In genomic region chr13:103131781-103132180, GRCm38 (mm10) we compare ENCODE assay signal across 22 mouse cellular contexts.
DNase-seq lines count a peak whose midpoint lies in the region; ATAC-seq lines count a peak whose summit lies in the region.
"Had no signal": no experiment of that assay in that cellular context is flagged by ENCODE, and none has a peak within 500 bp of the region (broad histone marks: within the 10 kb centered on the region; RNA-seq: fewer than 3 reads in every experiment).

No protein-coding gene starts in this region.

- no peaks in the 10 kb centered on the region for H3K9me3 ChIP-seq in hindbrain, embryonic 12.5 days (replicated peaks)
- H3K9me3 ChIP-seq in hindbrain, embryonic 16.5 days (ENCODE audit: control insufficient read depth, low read length), result no peaks in the 10 kb centered on the region
- no peaks in the 10 kb centered on the region for H3K9me3 ChIP-seq in midbrain, embryonic 14.5 days (ENCODE audit: control insufficient read depth, low read length)
- no peaks in the 10 kb centered on the region for H3K9me3 ChIP-seq in midbrain, embryonic 15.5 days
- H3K9me3 ChIP-seq: embryonic facial prominence, embryonic 13.5 days; embryonic facial prominence, embryonic 15.5 days; forebrain, embryonic 10.5 days; forebrain, embryonic 12.5 days had no signal

- H3K4me1 ChIP-seq in hindbrain, embryonic 12.5 days, result peaks cover 3% of the 10 kb centered on the region; the same call in 1 of the 2 replicates
- H3K4me1 ChIP-seq in hindbrain, embryonic 16.5 days (ENCODE audit: control insufficient read depth, insufficient read depth, low read depth, low read length), result no peaks in the 10 kb centered on the region; the same call in 1 of the 2 replicates
- no peaks in the 10 kb centered on the region for H3K4me1 ChIP-seq in midbrain, embryonic 14.5 days (ENCODE audit: control insufficient read depth, insufficient read depth, low read length)
- 0 out of 2 replicates have a peak, but pooled peaks cover 5% of the 10 kb centered on the region for H3K4me1 ChIP-seq in midbrain, embryonic 15.5 days
- H3K4me1 ChIP-seq: embryonic facial prominence, embryonic 13.5 days; embryonic facial prominence, embryonic 15.5 days had no signal

- no peak for DNase-seq in midbrain, embryonic 14.5 days
- no peak for DNase-seq in thymus, postnatal 4 days
- DNase-seq: adrenal gland, adult 2 months; adrenal gland, postnatal 10 days; adrenal gland, postnatal 25 days; cerebellum, adult 11 months; cerebellum, adult 18-20 months; cerebellum, adult 8-10 months; cerebellum, adult 9-11 months; cerebellum, postnatal 14 days; cerebellum, postnatal 36 days; embryo, embryonic 11 days had no signal

- H3K9ac ChIP-seq in hindbrain, embryonic 12.5 days, result no peak overlapping the region
- H3K9ac ChIP-seq in hindbrain, embryonic 16.5 days (ENCODE audit: low read depth, low read length), result no peak overlapping the region
- H3K9ac ChIP-seq in midbrain, embryonic 14.5 days (replicated peaks; ENCODE audit: low read length), result no peak overlapping the region
- H3K9ac ChIP-seq in midbrain, embryonic 15.5 days, result no peak overlapping the region
- H3K9ac ChIP-seq: embryonic facial prominence, embryonic 13.5 days; embryonic facial prominence, embryonic 15.5 days; forebrain, embryonic 12.5 days had no signal

- H3K4me2 ChIP-seq in hindbrain, embryonic 12.5 days (replicated peaks), result no peak overlapping the region
- H3K4me2 ChIP-seq in hindbrain, embryonic 16.5 days (ENCODE audit: low read length), result no peak overlapping the region
- H3K4me2 ChIP-seq in midbrain, embryonic 14.5 days (ENCODE audit: low read length), result no peak overlapping the region
- H3K4me2 ChIP-seq in midbrain, embryonic 15.5 days, result no peak overlapping the region
- H3K4me2 ChIP-seq: embryonic facial prominence, embryonic 13.5 days; embryonic facial prominence, embryonic 15.5 days; forebrain, embryonic 12.5 days had no signal

- no peak for ATAC-seq in hindbrain, embryonic 12.5 days (ENCODE audit: low FRiP score)
- no peak for ATAC-seq in hindbrain, embryonic 16.5 days
- no peak for ATAC-seq in midbrain, embryonic 14.5 days (ENCODE audit: low FRiP score, low TSS enrichment)
- ATAC-seq in midbrain, embryonic 15.5 days (replicated peaks), result no peak
- ATAC-seq: forebrain, embryonic 14.5 days; forebrain, embryonic 16.5 days had no signal

- no peaks in the 10 kb centered on the region for H3K36me3 ChIP-seq in hindbrain, embryonic 12.5 days
- H3K36me3 ChIP-seq in hindbrain, embryonic 16.5 days (ENCODE audit: control insufficient read depth, insufficient read depth, low read length), result no peaks in the 10 kb centered on the region
- no peaks in the 10 kb centered on the region for H3K36me3 ChIP-seq in midbrain, embryonic 14.5 days (ENCODE audit: control insufficient read depth, insufficient read depth, low read length)
- no peaks in the 10 kb centered on the region for H3K36me3 ChIP-seq in midbrain, embryonic 15.5 days (replicated peaks)
- H3K36me3 ChIP-seq: embryonic facial prominence, embryonic 13.5 days; embryonic facial prominence, embryonic 15.5 days; forebrain, embryonic 10.5 days; forebrain, embryonic 12.5 days had no signal

- WGBS in hindbrain, embryonic 12.5 days, result 84% methylated on average over 2 of the region's 2 CpGs
- 75% methylated on average over 2 of the region's 2 CpGs for WGBS in hindbrain, embryonic 16.5 days
- 82% methylated on average over 2 of the region's 2 CpGs for WGBS in midbrain, embryonic 14.5 days
- WGBS in midbrain, embryonic 15.5 days, result 92% methylated on average over 2 of the region's 2 CpGs

- H3K27me3 ChIP-seq in hindbrain, embryonic 12.5 days, result no peaks in the 10 kb centered on the region
- no peaks in the 10 kb centered on the region for H3K27me3 ChIP-seq in hindbrain, embryonic 16.5 days (replicated peaks; ENCODE audit: control insufficient read depth, insufficient read depth, low read length)
- no peaks in the 10 kb centered on the region for H3K27me3 ChIP-seq in midbrain, embryonic 14.5 days (ENCODE audit: control insufficient read depth, insufficient read depth, low read length)
- H3K27me3 ChIP-seq in midbrain, embryonic 15.5 days (replicated peaks), result no peaks in the 10 kb centered on the region
- H3K27me3 ChIP-seq: embryonic facial prominence, embryonic 13.5 days; embryonic facial prominence, embryonic 15.5 days; forebrain, embryonic 12.5 days had no signal

- peak overlapping the region; percentile 18; the same call in 1 of the 2 replicates for H3K27ac ChIP-seq in hindbrain, embryonic 12.5 days
- no peak overlapping the region for H3K27ac ChIP-seq in hindbrain, embryonic 16.5 days (ENCODE audit: low read depth, low read length)
- 0 out of 2 replicates have a peak overlapping the region, but pooled peaks have one; percentile 8 for H3K27ac ChIP-seq in midbrain, embryonic 14.5 days (replicated peaks; ENCODE audit: low read depth, low read length)
- no peak overlapping the region for H3K27ac ChIP-seq in midbrain, embryonic 15.5 days
- H3K27ac ChIP-seq: embryonic facial prominence, embryonic 13.5 days; embryonic facial prominence, embryonic 15.5 days; forebrain, embryonic 10.5 days; forebrain, embryonic 12.5 days had no signal

- no peak overlapping the region for H3K4me3 ChIP-seq in hindbrain, embryonic 12.5 days
- no peak overlapping the region for H3K4me3 ChIP-seq in hindbrain, embryonic 16.5 days (ENCODE audit: low read length)
- H3K4me3 ChIP-seq in midbrain, embryonic 14.5 days (replicated peaks; ENCODE audit: low read depth, low read length), result no peak overlapping the region
- no peak overlapping the region for H3K4me3 ChIP-seq in midbrain, embryonic 15.5 days
- H3K4me3 ChIP-seq: embryonic facial prominence, embryonic 13.5 days; embryonic facial prominence, embryonic 15.5 days; erythroblast, embryonic 14.5 days; forebrain, embryonic 10.5 days; forebrain, embryonic 12.5 days had no signal

Comparison
In these comparisons a context has a peak if more than half of its experiments do, and no peak if none do; other contexts are left out.
1. H3K27ac ChIP-seq: peak in hindbrain, embryonic 12.5 days (single experiment) and midbrain, embryonic 14.5 days (single experiment); none in hindbrain, embryonic 16.5 days (single experiment) and midbrain, embryonic 15.5 days (single experiment).